Comparison of ENCODE assay signal across 8 mouse cellular contexts in genomic region chr2:32566536-32567063, GRCm38 (mm10). TPM values are rescaled to one million over a fixed set of nuclear protein-coding genes. Genes with fewer than 3 reads are reported as not detected.
DNase-seq lines count a peak whose midpoint lies in the region; ATAC-seq lines count a peak whose summit lies in the region.

No protein-coding gene starts in this region.

- peaks cover 5% of the 10 kb centered on the region for H3K4me1 ChIP-seq in midbrain, embryonic 14.5 days (ENCODE audit: control insufficient read depth, insufficient read depth, low read length)
- H3K4me1 ChIP-seq in midbrain, embryonic 16.5 days (ENCODE audit: control insufficient read depth, insufficient read depth, low read length): peaks cover 8% of the 10 kb centered on the region
- peaks cover 15% of the 10 kb centered on the region for H3K4me1 ChIP-seq in heart, embryonic 16.5 days (ENCODE audit: control insufficient read depth, insufficient read depth, low read length)

- 50% methylated on average over 4 of the region's 4 CpGs for WGBS in midbrain, embryonic 14.5 days
- WGBS in midbrain, embryonic 16.5 days: 41% methylated on average over 4 of the region's 4 CpGs
- WGBS in heart, embryonic 16.5 days: 37% methylated on average over 4 of the region's 4 CpGs

- no peaks in the 10 kb centered on the region for H3K27me3 ChIP-seq in midbrain, embryonic 14.5 days (ENCODE audit: control insufficient read depth, insufficient read depth, low read length)
- no peaks in the 10 kb centered on the region for H3K27me3 ChIP-seq in midbrain, embryonic 16.5 days (ENCODE audit: control insufficient read depth, insufficient read depth, low read depth, low read length)
- H3K27me3 ChIP-seq in heart, embryonic 16.5 days (ENCODE audit: control insufficient read depth, insufficient read depth, low read length): no peaks in the 10 kb centered on the region

- H3K4me3 ChIP-seq in midbrain, embryonic 14.5 days (replicated peaks; ENCODE audit: low read depth, low read length): no peak overlapping the region
- H3K4me3 ChIP-seq in midbrain, embryonic 16.5 days (ENCODE audit: low read depth, low read length): no peak overlapping the region
- no peak overlapping the region for H3K4me3 ChIP-seq in heart, embryonic 16.5 days (ENCODE audit: low read length)

- no peak overlapping the region for H3K9ac ChIP-seq in midbrain, embryonic 14.5 days (replicated peaks; ENCODE audit: low read length)
- H3K9ac ChIP-seq in midbrain, embryonic 16.5 days (ENCODE audit: low read depth, low read length): no peak overlapping the region
- H3K9ac ChIP-seq in heart, embryonic 16.5 days (ENCODE audit: low read length): peak overlapping the region; percentile 44

- ATAC-seq in midbrain, embryonic 14.5 days (ENCODE audit: low FRiP score, low TSS enrichment): no peak
- no peak for ATAC-seq in midbrain, embryonic 16.5 days
- ATAC-seq in heart, embryonic 16.5 days (replicated peaks; ENCODE audit: extremely low read depth, insufficient read depth, low FRiP score): no peak

- peak; percentile 85 for DNase-seq in midbrain, embryonic 14.5 days
- peak; percentile 88 for DNase-seq in ZHBTc4 (ENCODE audit: low read depth, low spot score)
- peak; percentile 47 to 66 for DNase-seq in cerebellum, postnatal 4 days (ENCODE audit: low spot score in 2 of 2)
- peak; percentile 61 to 67 for DNase-seq in layer of hippocampus, postnatal 36 days
- DNase-seq in mesoderm, embryonic 11.5 days (ENCODE audit: low read depth, low spot score): peak; percentile 80
- DNase-seq in thymus, postnatal 14 days: peak; percentile 75

- peaks cover 58% of the 10 kb centered on the region for H3K36me3 ChIP-seq in midbrain, embryonic 14.5 days (ENCODE audit: control insufficient read depth, insufficient read depth, low read length)
- peaks cover 15% of the 10 kb centered on the region; the same call in 1 of the 2 replicates for H3K36me3 ChIP-seq in midbrain, embryonic 16.5 days (ENCODE audit: control insufficient read depth, insufficient read depth, low read length)
- peaks cover 9% of the 10 kb centered on the region for H3K36me3 ChIP-seq in heart, embryonic 16.5 days (ENCODE audit: control insufficient read depth, insufficient read depth)

- H3K27ac ChIP-seq in midbrain, embryonic 14.5 days (replicated peaks; ENCODE audit: low read depth, low read length): no peak overlapping the region
- H3K27ac ChIP-seq in midbrain, embryonic 16.5 days (ENCODE audit: low read length): no peak overlapping the region
- peak overlapping the region; percentile 33; the same call in 1 of the 2 replicates for H3K27ac ChIP-seq in heart, embryonic 16.5 days (ENCODE audit: low read length)

- H3K9me3 ChIP-seq in midbrain, embryonic 14.5 days (ENCODE audit: control insufficient read depth, low read length): no peaks in the 10 kb centered on the region
- no peaks in the 10 kb centered on the region for H3K9me3 ChIP-seq in midbrain, embryonic 16.5 days (replicated peaks; ENCODE audit: control insufficient read depth, low read length, poor library complexity, severe bottlenecking)
- H3K9me3 ChIP-seq in heart, embryonic 16.5 days (replicated peaks; ENCODE audit: control insufficient read depth, low read length): no peaks in the 10 kb centered on the region

- no peak overlapping the region for H3K4me2 ChIP-seq in midbrain, embryonic 14.5 days (ENCODE audit: low read length)
- no peak overlapping the region for H3K4me2 ChIP-seq in midbrain, embryonic 16.5 days (ENCODE audit: low read length)
- H3K4me2 ChIP-seq in heart, embryonic 16.5 days (ENCODE audit: low read depth, low read length): no peak overlapping the region

RNA-seq across cellular contexts. Expression of gene Dpm2, which starts 4.1 kb away (rescaled TPM):
- polyA plus RNA-seq in midbrain, embryonic 14.5 days (2014; fragmentation: Nextera tagmentation; extraction: Ambion mirVana): 138 and 165 TPM in 2 replicates
- 136 TPM in 2 replicates for polyA plus RNA-seq in midbrain, embryonic 16.5 days (2015; fragmentation: Nextera tagmentation; extraction: Ambion mirVana)
- polyA plus RNA-seq in heart, embryonic 16.5 days (2015; fragmentation: Nextera tagmentation; extraction: Ambion mirVana): 72.1 and 73.0 TPM in 2 replicates
- 10 to 100 TPM; 69.1 to 81.8 TPM for total RNA-seq in layer of hippocampus, postnatal 36 days (2021)

RNA-seq across cellular contexts. Expression of gene Pip5kl1, which starts 8.0 kb away (rescaled TPM):
- polyA plus RNA-seq in midbrain, embryonic 14.5 days (2014; fragmentation: Nextera tagmentation; extraction: Ambion mirVana): 7.1 and 11.5 TPM in 2 replicates
- 14.5 and 17.1 TPM in 2 replicates for polyA plus RNA-seq in midbrain, embryonic 16.5 days (2015; fragmentation: Nextera tagmentation; extraction: Ambion mirVana)
- polyA plus RNA-seq in heart, embryonic 16.5 days (2015; fragmentation: Nextera tagmentation; extraction: Ambion mirVana): 0.16 and 0.32 TPM in 2 replicates
- total RNA-seq in layer of hippocampus, postnatal 36 days (2021): 1 to 10 TPM; 2.9 to 3.8 TPM

RNA-seq across cellular contexts. Expression of gene 9430097D07Rik, which starts 8.9 kb away (rescaled TPM):
- polyA plus RNA-seq in midbrain, embryonic 14.5 days (2014; fragmentation: Nextera tagmentation; extraction: Ambion mirVana): 0.29 and 1.3 TPM in 2 replicates
- polyA plus RNA-seq in midbrain, embryonic 16.5 days (2015; fragmentation: Nextera tagmentation; extraction: Ambion mirVana): 0.52 and 1.1 TPM in 2 replicates
- not detected in 2 replicates for polyA plus RNA-seq in heart, embryonic 16.5 days (2015; fragmentation: Nextera tagmentation; extraction: Ambion mirVana)
- 1 to 10 TPM in 1 of 2 experiments, under 1 TPM in 1; 0.37 to 1.0 TPM for total RNA-seq in layer of hippocampus, postnatal 36 days (2021)

RNA-seq across cellular contexts. Expression of gene St6galnac4, which starts 20.3 kb away (rescaled TPM):
- 20.1 and 24.8 TPM in 2 replicates for polyA plus RNA-seq in midbrain, embryonic 14.5 days (2014; fragmentation: Nextera tagmentation; extraction: Ambion mirVana)
- polyA plus RNA-seq in midbrain, embryonic 16.5 days (2015; fragmentation: Nextera tagmentation; extraction: Ambion mirVana): 33.4 and 39.0 TPM in 2 replicates
- polyA plus RNA-seq in heart, embryonic 16.5 days (2015; fragmentation: Nextera tagmentation; extraction: Ambion mirVana): 40.6 and 40.7 TPM in 2 replicates
- 10 to 100 TPM; 35.6 to 41.2 TPM for total RNA-seq in layer of hippocampus, postnatal 36 days (2021)

RNA-seq across cellular contexts. Expression of gene Fam102a, which starts 31.5 kb away (rescaled TPM):
- 6.9 and 7.8 TPM in 2 replicates for polyA plus RNA-seq in midbrain, embryonic 14.5 days (2014; fragmentation: Nextera tagmentation; extraction: Ambion mirVana)
- polyA plus RNA-seq in midbrain, embryonic 16.5 days (2015; fragmentation: Nextera tagmentation; extraction: Ambion mirVana): 5.0 and 5.9 TPM in 2 replicates
- 5.8 and 6.6 TPM in 2 replicates for polyA plus RNA-seq in heart, embryonic 16.5 days (2015; fragmentation: Nextera tagmentation; extraction: Ambion mirVana)
- total RNA-seq in layer of hippocampus, postnatal 36 days (2021): 10 to 100 TPM; 69.4 to 69.8 TPM
